Mouse (Mus musculus): ENCODE measurements around the gene Zcchc17. TPM values are rescaled to one million over a fixed set of nuclear protein-coding genes. Genes with fewer than 3 reads are reported as not detected.

The Zcchc17 gene
- polyA plus RNA-seq, 1 experiment from 2014 or later, result 56.5 TPM

- 44% methylated on average over 3 of the region's 3 CpGs for WGBS (ENCODE audit: insufficient replicate concordance)
These were observed 73.2 kb downstream of the Zcchc17 start for GRCm38 (mm10) chr4:130286531-130286930.

GRCm38 (mm10) chr4:130283826-130284225, 75.9 kb downstream of the Zcchc17 start:
- Histone ChIP-seq H3K9ac (ENCODE audit: low read depth, low read length) (no peak overlapping the region), H3K4me1 (ENCODE audit: control insufficient read depth, insufficient read depth, low read length) (no peaks in the 10 kb centered on the region), H3K36me3 (ENCODE audit: control insufficient read depth, insufficient read depth, low read length) (no peaks in the 10 kb centered on the region), H3K4me2 (no peak overlapping the region), H3K9me3 (replicated peaks; ENCODE audit: control insufficient read depth, low read length) (no peaks in the 10 kb centered on the region), H3K4me3 (ENCODE audit: low read depth, low read length) (no peak overlapping the region), H3K27ac (ENCODE audit: low read depth, low read length) (no peak overlapping the region), H3K27me3 (ENCODE audit: control insufficient read depth, insufficient read depth, low read length) (peaks cover 25% of the 10 kb centered on the region)
- no peak for ATAC-seq (replicated peaks; ENCODE audit: insufficient number of reproducible peaks, low FRiP score, low TSS enrichment)
- WGBS (ENCODE audit: insufficient replicate concordance), result 73% methylated on average over 9 of the region's 9 CpGs

More at GRCm38 (mm10) chr4:130286531-130286930, 73.2 kb downstream of the Zcchc17 start:
- peaks cover 15% of the 10 kb centered on the region; the same call in 1 of the 2 replicates for H3K27me3 ChIP-seq (ENCODE audit: control insufficient read depth, insufficient read depth, low read length)
- no peak overlapping the region for H3K4me3 ChIP-seq (ENCODE audit: low read depth, low read length)
- no peak for ATAC-seq (replicated peaks; ENCODE audit: insufficient number of reproducible peaks, low FRiP score, low TSS enrichment)
- H3K27ac ChIP-seq (ENCODE audit: low read depth, low read length), result no peak overlapping the region
- no peak overlapping the region for H3K4me2 ChIP-seq
- H3K9ac ChIP-seq (ENCODE audit: low read depth, low read length), result no peak overlapping the region
- no peaks in the 10 kb centered on the region for H3K4me1 ChIP-seq (ENCODE audit: control insufficient read depth, insufficient read depth, low read length)
- no peaks in the 10 kb centered on the region for H3K36me3 ChIP-seq (ENCODE audit: control insufficient read depth, insufficient read depth, low read length)
- no peaks in the 10 kb centered on the region for H3K9me3 ChIP-seq (replicated peaks; ENCODE audit: control insufficient read depth, low read length)

- Histone ChIP-seq H3K4me3 (ENCODE audit: low read depth, low read length) (no peak overlapping the region), H3K4me2 (no peak overlapping the region), H3K9ac (ENCODE audit: low read depth, low read length) (no peak overlapping the region), H3K9me3 (replicated peaks; ENCODE audit: control insufficient read depth, low read length) (no peaks in the 10 kb centered on the region), H3K36me3 (ENCODE audit: control insufficient read depth, insufficient read depth, low read length) (no peaks in the 10 kb centered on the region), H3K27me3 (ENCODE audit: control insufficient read depth, insufficient read depth, low read length) (peaks cover 31% of the 10 kb centered on the region), H3K4me1 (ENCODE audit: control insufficient read depth, insufficient read depth, low read length) (no peaks in the 10 kb centered on the region), H3K27ac (ENCODE audit: low read depth, low read length) (no peak overlapping the region)
- 71% methylated on average over 5 of the region's 5 CpGs for WGBS (ENCODE audit: insufficient replicate concordance)
- ATAC-seq (replicated peaks; ENCODE audit: insufficient number of reproducible peaks, low FRiP score, low TSS enrichment), result no peak
These were observed 76.9 kb downstream of the Zcchc17 start for GRCm38 (mm10) chr4:130282856-130283255.

- Histone ChIP-seq H3K4me3 (ENCODE audit: low read depth, low read length) (no peak within 1 kb of the TSS), H3K27ac (ENCODE audit: low read depth, low read length) (no peak within 1 kb of the TSS)
- 66% methylated on average over 2 of the region's 2 CpGs for WGBS (ENCODE audit: insufficient replicate concordance)
These were observed 80.6 kb downstream of the Zcchc17 start, which contains the start of gene Serinc2 for GRCm38 (mm10) chr4:130279105-130279504. Gene Serinc2 (minus strand): TSS chr4:130279205.

GRCm38 (mm10) chr4:130276573-130277176, 83.1 kb downstream of the Zcchc17 start:
- no peak overlapping the region for H3K9ac ChIP-seq (ENCODE audit: low read depth, low read length)
- H3K27ac ChIP-seq (ENCODE audit: low read depth, low read length), result no peak overlapping the region
- H3K9me3 ChIP-seq (replicated peaks; ENCODE audit: control insufficient read depth, low read length), result no peaks in the 10 kb centered on the region
- H3K4me3 ChIP-seq (ENCODE audit: low read depth, low read length), result no peak overlapping the region
- H3K36me3 ChIP-seq (ENCODE audit: control insufficient read depth, insufficient read depth, low read length), result no peaks in the 10 kb centered on the region
- H3K4me1 ChIP-seq (ENCODE audit: control insufficient read depth, insufficient read depth, low read length), result peaks cover 17% of the 10 kb centered on the region
- WGBS (ENCODE audit: insufficient replicate concordance), result 60% methylated on average over 7 of the region's 7 CpGs
- no peak overlapping the region for H3K4me2 ChIP-seq
- H3K27me3 ChIP-seq (ENCODE audit: control insufficient read depth, insufficient read depth, low read length), result peaks cover 70% of the 10 kb centered on the region
- no peak for ATAC-seq (replicated peaks; ENCODE audit: insufficient number of reproducible peaks, low FRiP score, low TSS enrichment)

More at GRCm38 (mm10) chr4:130279105-130279504, 80.6 kb downstream of the Zcchc17 start, which contains the start of gene Serinc2:
- no peak within 1 kb of the TSS for H3K9ac ChIP-seq (ENCODE audit: low read depth, low read length)
- H3K9me3 ChIP-seq (replicated peaks; ENCODE audit: control insufficient read depth, low read length), result no peaks in the 10 kb centered on the region
- H3K36me3 ChIP-seq (ENCODE audit: control insufficient read depth, insufficient read depth, low read length), result no peaks in the 10 kb centered on the region
- peaks cover 12% of the 10 kb centered on the region for H3K4me1 ChIP-seq (ENCODE audit: control insufficient read depth, insufficient read depth, low read length)
- H3K4me2 ChIP-seq, result no peak within 1 kb of the TSS
- peaks cover 53% of the 10 kb centered on the region for H3K27me3 ChIP-seq (ENCODE audit: control insufficient read depth, insufficient read depth, low read length)
- no peak for ATAC-seq (replicated peaks; ENCODE audit: insufficient number of reproducible peaks, low FRiP score, low TSS enrichment)

GRCm38 (mm10) chr4:130275823-130276105, 84.0 kb downstream of the Zcchc17 start:
- 50% methylated on average over 5 of the region's 5 CpGs for WGBS (ENCODE audit: insufficient replicate concordance)
- Histone ChIP-seq H3K27ac (ENCODE audit: low read depth, low read length) (no peak overlapping the region), H3K4me1 (ENCODE audit: control insufficient read depth, insufficient read depth, low read length) (peaks cover 17% of the 10 kb centered on the region), H3K27me3 (ENCODE audit: control insufficient read depth, insufficient read depth, low read length) (peaks cover 76% of the 10 kb centered on the region), H3K9me3 (replicated peaks; ENCODE audit: control insufficient read depth, low read length) (no peaks in the 10 kb centered on the region), H3K36me3 (ENCODE audit: control insufficient read depth, insufficient read depth, low read length) (no peaks in the 10 kb centered on the region), H3K9ac (ENCODE audit: low read depth, low read length) (no peak overlapping the region), H3K4me3 (ENCODE audit: low read depth, low read length) (no peak overlapping the region), H3K4me2 (peak overlapping the region; percentile 97; the same call in 1 of the 2 replicates)
- no peak for ATAC-seq (replicated peaks; ENCODE audit: insufficient number of reproducible peaks, low FRiP score, low TSS enrichment)

- Histone ChIP-seq H3K9ac (ENCODE audit: low read depth, low read length) (peak overlapping the region; percentile 62), H3K9me3 (replicated peaks; ENCODE audit: control insufficient read depth, low read length) (no peaks in the 10 kb centered on the region), H3K4me3 (ENCODE audit: low read depth, low read length) (peak overlapping the region; percentile 56), H3K4me1 (ENCODE audit: control insufficient read depth, insufficient read depth, low read length) (peaks cover 17% of the 10 kb centered on the region), H3K4me2 (peak overlapping the region; percentile 97), H3K27ac (ENCODE audit: low read depth, low read length) (no peak overlapping the region), H3K36me3 (ENCODE audit: control insufficient read depth, insufficient read depth, low read length) (no peaks in the 10 kb centered on the region), H3K27me3 (ENCODE audit: control insufficient read depth, insufficient read depth, low read length) (peaks cover 73% of the 10 kb centered on the region)
- ATAC-seq (replicated peaks; ENCODE audit: insufficient number of reproducible peaks, low FRiP score, low TSS enrichment), result no peak
- WGBS (ENCODE audit: insufficient replicate concordance), result 1% methylated on average over 62 of the region's 62 CpGs
These were observed 84.5 kb downstream of the Zcchc17 start for GRCm38 (mm10) chr4:130275016-130275822.

- Histone ChIP-seq H3K36me3 (ENCODE audit: control insufficient read depth, insufficient read depth, low read length) (no peaks in the 10 kb centered on the region), H3K9me3 (replicated peaks; ENCODE audit: control insufficient read depth, low read length) (no peaks in the 10 kb centered on the region), H3K27ac (ENCODE audit: low read depth, low read length) (no peak overlapping the region), H3K9ac (ENCODE audit: low read depth, low read length) (peak overlapping the region; percentile 62), H3K4me2 (peak overlapping the region; percentile 97), H3K27me3 (ENCODE audit: control insufficient read depth, insufficient read depth, low read length) (peaks cover 73% of the 10 kb centered on the region), H3K4me1 (ENCODE audit: control insufficient read depth, insufficient read depth, low read length) (peaks cover 17% of the 10 kb centered on the region), H3K4me3 (ENCODE audit: low read depth, low read length) (peak overlapping the region; percentile 56)
- WGBS (ENCODE audit: insufficient replicate concordance), result 2% methylated on average over 28 of the region's 29 CpGs
- ATAC-seq (replicated peaks; ENCODE audit: insufficient number of reproducible peaks, low FRiP score, low TSS enrichment), result 0 out of 2 replicates have a peak, but pooled peaks have one; percentile 20
These were observed 85.3 kb downstream of the Zcchc17 start for GRCm38 (mm10) chr4:130274346-130275015.
